Mouse (Mus musculus) right cerebral cortex, postnatal 4 days (tissue): ENCODE data around the gene Gm20388.

Experiments
- DNase-seq: peaks from one replicate; pipeline ENCODE4 v3.0.0-alpha.2; 2022

The Gm20388 gene

GRCm38 (mm10) chr8:121911987-121912386, 2001.3 kb downstream of the Gm20388 start:
- DNase-seq = no peak

- DNase-seq = no peak
Observed at GRCm38 (mm10) chr8:121912831-121913230, 2002.2 kb downstream of the Gm20388 start.

DNA sequence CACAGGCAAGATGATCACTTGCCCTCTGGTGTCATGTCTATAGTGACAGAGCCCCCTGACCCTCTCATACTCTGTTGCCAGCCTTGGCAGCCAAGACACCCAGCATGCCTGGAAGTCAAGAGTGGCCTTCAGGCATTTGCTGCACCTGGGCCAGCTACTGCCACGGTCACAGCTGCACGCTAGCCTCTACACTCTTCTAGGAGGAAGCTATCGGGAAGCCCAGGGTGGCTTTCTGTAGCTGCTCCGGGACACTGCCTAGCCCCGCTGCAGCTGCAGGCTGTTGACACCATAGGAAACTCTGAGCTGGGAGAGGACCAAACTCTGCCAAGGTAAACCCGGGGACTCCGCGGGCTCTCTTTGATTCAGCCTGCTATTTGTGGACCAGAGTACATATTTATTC, 2002.7 kb downstream of the Gm20388 start:
- no peak for DNase-seq

DNA sequence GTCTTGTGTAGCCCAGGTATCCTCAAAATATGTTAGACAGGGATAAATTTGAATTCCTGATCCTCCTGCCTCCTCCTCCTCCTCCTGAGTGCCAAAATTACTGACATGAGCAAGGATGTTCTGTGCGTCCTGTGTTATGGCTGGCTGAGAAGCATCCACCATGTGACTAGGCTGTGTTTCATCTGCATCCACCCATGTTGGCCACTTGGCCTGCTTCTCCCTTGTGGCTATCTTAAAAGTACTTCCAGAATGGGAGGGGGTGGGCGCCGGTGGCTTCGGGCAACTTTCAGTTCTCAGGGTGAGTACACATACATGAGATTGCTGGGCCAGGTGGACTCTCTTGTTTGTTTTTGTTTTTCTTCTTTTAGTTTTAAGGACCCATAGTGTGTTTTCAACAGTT, 2008.5 kb downstream of the Gm20388 start:
- DNase-seq = no peak

- no peak for DNase-seq
Observed at GRCm38 (mm10) chr8:121919731-121920130, 2009.1 kb downstream of the Gm20388 start.

DNA sequence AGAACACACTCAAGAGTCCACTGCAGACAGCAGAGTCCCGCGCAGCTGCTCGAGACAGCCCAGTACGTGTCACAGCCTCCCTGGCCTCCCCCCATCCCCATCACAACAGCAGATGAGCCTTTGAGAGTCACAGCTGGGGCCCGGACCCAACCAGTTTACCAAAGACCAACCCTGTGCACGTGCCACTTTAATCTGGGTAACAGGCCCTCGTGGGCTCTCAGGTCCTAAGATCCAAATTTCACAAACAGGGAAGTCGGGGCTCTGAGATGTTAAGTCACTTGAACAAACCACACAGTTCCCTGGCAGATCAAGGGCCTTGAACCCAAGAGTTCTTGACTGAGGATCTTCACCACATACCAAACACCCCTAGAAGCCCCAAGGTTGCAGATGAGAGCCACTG, 2010.9 kb downstream of the Gm20388 start:
- DNase-seq = no peak

DNA sequence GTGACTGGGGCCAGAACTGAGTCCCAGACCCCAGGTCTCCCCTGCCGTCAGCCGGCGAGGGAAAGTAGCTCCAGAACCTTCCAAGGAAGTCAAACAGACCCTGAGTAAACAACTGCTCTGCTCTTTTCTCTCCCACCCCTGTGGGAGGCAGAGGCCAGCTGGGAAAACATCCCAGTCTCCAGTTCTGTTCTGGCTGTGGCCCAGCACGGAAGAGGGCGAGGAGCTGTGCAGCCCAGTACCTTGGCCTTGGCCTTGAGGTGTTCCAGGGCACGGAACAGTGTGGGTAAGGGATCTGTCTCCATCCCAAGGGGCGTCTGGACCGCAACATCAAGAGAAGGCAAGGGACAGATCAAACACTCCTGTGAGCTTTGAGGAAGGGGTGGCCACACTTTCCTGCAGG, 2011.5 kb downstream of the Gm20388 start:
- DNase-seq = no peak

DNA sequence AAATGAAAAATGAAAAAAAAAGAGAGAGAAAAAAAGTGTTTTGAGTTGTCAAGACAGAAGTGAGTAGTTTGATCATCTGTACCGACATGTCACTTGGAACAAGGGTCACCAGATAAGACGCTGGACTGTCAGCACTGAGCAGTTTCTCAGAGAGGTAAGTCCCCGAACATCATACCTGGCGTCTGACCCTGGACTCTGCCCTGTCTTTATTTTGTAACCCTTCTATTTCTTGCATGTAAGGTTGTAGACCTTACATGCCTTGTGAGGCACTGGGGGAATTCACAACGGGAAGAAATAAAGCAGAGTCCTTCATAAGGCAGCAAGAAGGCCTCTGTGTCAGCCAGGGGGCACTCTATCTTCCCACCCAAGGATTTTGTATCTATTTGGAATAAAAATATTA, 2014.0 kb downstream of the Gm20388 start:
- no peak for DNase-seq

- peak; percentile 86 for DNase-seq
Observed at GRCm38 (mm10) chr8:121925624-121926023, 2015.0 kb downstream of the Gm20388 start.

- no peak for DNase-seq
Observed at GRCm38 (mm10) chr8:121926266-121926665, 2015.6 kb downstream of the Gm20388 start.

- DNase-seq = peak; percentile 38
Observed at GRCm38 (mm10) chr8:121927316-121927715, 2016.7 kb downstream of the Gm20388 start.

DNA sequence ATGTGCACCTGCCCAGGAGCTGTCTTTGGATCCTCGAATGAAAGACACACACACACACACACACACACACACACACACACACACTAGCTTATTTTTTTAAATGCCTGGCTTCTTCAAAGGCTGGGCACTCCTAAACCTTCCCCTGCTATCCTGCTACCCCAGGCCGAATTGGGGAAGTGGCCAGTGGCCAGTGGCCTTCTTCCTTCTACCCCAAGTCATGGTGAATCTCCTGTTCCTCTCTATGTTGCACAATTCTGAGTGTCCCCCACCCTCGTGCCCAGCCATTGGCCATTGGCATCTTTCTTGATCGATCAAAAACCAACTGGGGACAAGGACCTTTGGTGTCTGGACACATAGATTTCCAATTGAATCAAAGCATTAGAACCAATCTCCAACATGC, 2019.4 kb downstream of the Gm20388 start:
- DNase-seq = no peak

GRCm38 (mm10) chr8:121931571-121931970, 2020.9 kb downstream of the Gm20388 start:
- no peak for DNase-seq

DNA sequence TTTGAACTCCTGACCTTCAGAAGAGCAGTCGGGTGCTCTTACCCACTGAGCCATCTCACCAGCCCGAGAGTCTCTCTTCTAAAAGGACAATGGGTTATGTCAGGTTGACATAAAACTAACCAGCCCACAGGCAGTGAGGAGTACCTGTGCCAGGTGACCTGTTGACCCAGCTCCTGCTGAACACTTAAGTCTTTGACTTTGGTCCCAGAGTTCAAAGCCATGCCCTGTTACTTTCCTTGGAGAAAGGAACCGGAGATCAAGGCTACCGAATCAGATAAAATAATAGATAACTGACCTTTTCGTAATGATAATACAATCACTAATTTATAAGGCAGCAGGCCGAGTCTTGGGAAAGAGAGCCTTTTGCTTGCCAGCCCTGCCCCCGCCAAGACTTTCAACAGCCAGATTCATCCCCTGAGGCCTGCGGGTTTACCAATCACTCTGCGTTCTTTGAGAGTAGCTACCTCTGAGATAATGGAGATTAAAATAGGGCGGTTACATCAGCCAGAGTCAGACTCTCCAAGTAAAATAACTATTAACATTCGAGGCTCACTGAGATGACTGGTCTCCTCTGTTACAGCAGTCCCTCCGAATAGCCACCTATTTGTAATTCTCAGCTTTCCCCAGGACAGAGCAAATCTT, 2021.5 kb downstream of the Gm20388 start:
- DNase-seq = no peak

DNA sequence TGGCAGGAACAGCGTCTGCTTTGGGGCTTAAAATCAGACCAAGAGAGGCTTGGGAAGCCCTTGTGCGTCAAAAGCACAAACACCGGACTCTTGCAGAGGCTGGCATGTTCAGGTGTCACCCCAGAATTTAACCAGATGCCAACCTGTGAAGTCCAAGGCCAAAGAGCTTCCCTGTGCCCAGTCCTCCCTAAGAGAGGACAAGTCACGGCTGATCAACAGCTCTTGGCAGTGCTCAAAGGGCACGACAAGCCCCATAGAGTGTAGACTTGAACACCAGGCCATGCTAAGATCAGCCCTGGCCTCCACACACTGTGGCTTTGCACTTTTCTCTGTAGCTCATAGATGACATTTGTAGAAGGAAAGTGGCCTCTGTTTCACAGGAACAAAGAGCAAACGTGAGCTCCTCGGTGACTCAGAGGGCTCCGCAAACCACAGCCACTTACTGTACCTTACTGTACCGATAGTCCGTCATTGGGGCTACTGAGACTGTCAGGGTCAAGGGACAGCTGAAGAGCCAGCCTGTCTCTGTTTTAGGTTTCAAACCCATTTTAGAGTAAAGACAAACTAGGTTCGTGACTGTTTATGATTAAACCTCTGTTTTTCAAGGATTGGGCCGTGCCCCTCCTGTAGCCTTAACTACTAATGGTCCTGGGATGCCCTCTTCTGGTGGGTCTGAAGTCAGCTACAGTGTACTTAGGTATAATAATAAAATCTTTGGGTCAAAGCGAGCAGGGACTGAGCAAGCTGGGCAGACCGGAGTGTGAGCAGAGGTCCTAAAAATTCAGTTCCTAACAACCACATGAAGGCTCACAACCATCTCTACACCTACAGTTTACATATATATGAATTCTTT, 2022.3 kb downstream of the Gm20388 start:
- DNase-seq = no peak

DNA sequence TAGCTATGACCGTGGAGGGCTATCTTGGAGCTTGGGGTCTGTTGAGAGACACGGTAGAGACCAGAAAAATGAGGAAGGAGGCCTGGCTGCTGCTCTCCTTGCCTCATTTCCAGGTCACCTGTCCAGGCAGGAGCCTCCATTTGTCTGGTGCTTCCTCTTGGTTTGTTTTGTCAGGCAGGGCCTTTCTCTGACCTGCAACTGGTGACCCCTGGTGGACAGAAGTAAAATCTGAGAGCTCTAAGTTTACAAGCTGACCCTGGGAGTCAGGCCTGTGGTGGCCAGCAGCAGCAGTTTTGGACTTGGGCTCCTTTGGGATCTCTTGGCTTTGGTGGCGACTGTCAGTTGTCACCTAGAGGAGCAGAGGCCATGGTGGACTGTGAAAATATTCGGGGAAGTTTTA, 2023.9 kb downstream of the Gm20388 start:
- no peak for DNase-seq

DNA sequence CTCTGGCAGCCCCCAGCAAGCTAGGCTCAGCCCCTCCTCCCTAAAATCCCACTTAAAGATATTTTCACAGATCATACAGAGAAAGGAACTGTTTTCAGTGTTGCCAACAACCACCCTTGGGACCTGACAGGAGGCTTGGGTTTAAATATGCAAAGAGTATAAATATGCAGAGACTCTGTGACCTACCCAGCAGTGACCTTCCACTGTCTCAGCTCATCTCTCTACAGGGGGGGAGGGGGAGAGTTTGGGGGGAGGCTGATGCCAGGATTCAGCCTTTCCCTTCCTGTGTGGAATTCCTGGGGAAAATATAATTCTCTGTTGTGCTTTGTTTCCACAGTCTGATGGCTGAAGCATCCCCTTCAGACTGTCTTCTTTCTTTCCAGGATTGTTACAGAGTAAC, 2024.3 kb downstream of the Gm20388 start:
- DNase-seq = no peak

DNA sequence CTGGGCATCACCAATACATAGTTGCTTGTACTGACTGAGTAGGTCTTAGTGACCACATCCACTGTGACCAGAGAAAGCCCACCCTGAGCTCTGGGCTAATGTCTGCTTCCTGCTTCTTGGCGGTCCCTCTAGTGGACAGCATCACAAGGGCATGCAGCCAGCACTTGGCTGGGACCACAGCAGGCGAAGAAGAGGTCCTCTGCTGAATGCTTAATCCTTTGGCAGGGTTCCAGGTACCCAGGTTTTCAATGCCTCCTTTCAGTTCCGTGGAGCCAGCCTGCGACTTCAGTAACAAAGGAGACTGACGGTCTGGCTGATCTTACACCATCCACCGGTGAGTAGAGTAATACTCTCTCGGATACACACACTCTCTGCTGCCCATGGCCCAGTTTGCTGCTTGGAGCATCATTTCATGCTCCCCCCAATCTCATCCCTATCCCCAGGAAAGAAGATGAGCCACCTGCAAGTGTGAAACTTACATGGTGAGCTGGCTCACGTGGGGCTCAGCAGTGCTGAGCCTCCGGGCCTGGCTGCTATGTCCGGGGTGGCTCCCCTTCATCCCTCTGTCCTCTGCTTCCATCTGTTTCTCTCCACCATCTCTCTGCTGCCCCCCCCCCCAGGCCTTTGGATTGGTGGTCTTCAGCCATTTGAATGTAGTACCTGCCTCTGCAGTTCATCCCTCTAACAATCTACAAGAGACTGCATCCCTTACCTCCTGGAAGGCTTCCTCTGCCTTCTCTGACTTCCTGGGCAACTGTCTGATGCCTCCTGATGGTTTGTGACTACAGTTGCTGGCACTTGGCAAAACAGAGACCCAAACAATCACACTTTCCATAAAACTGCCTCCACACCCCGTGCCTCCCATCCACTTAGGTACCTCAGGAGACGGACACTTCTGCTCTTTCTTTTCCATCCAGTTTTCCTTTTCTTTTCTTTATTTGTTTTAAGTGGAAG, 2025.0 kb downstream of the Gm20388 start:
- DNase-seq = peak; percentile 79

GRCm38 (mm10) chr8:121936391-121936790, 2025.8 kb downstream of the Gm20388 start:
- no peak for DNase-seq

DNA sequence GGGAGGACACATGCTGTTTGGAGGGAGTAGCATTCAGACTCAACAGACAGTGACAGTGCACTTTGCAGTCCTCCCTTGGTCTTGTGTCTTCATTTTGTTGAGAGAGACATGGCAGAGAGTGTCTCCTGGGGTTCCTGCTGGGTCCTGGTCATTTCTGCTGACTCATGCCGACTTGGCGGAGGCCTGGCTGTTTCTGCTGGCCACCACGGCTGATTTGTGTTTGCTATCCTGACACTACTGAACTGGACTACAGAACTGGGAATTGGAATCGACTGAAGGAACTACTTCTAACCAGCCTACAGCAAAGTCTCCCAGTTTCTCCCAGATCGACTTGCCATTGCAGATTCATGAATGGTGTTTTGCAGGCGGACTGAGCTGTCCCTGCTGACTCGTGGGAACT, 2028.1 kb downstream of the Gm20388 start:
- no peak for DNase-seq

GRCm38 (mm10) chr8:121943057-121943540, 2032.5 kb downstream of the Gm20388 start:
- DNase-seq = no peak

GRCm38 (mm10) chr8:121943716-121944115, 2033.1 kb downstream of the Gm20388 start:
- DNase-seq = no peak

DNA sequence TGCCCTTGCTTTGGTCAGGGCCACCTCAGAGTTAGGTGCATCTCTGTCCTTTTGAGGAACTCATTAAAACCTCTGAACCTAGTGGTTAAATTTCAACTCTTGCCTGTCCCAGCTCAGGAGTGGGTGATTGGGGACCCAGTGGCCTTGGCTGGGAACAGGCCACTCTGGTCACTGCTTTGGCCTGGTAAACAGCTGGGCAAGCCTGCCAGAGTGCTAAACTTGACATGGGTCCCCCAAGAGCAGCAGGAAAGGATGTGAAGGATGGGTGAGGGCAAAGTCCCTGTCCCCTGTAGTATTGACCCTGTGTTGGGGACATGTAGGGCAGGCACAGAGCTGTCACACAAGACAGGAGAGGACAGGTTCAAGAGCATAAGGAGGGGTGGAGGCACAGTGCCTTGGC, 2034.2 kb downstream of the Gm20388 start, which contains the start of gene Car5a:
TSS of gene Car5a (minus strand) at position 74 of the 400 bp plus-strand sequence.
- no peak for DNase-seq
